In genomic region chr9:48525566-48525965, GRCm38 (mm10) we compare ENCODE assay signal across 11 mouse cellular contexts. TPM values are rescaled to one million over a fixed set of nuclear protein-coding genes. Genes with fewer than 3 reads are reported as not detected.
DNase-seq lines count a peak whose midpoint lies in the region; ATAC-seq lines count a peak whose summit lies in the region.
"Had no signal": no experiment of that assay in that cellular context is flagged by ENCODE, and none has a peak within 500 bp of the region (broad histone marks: within the 10 kb centered on the region; RNA-seq: fewer than 3 reads in every experiment).

No protein-coding gene starts in this region.

- DNase-seq in lung, postnatal 36 days, result peak; percentile 7
- no peak for DNase-seq in lung, postnatal 10 days
- peak; percentile 55 for DNase-seq in CD4-positive, CD25-positive, alpha-beta regulatory T cell, adult 2 months (ENCODE audit: low read depth, low spot score)
- DNase-seq in adrenal gland, postnatal 4 days (ENCODE audit: low spot score in 2 of 2), result no peak
- DNase-seq in right cerebral cortex, adult 18-20 months, result no peak
- DNase-seq: adrenal gland, adult 2 months; cerebellum, adult 18-20 months; kidney, adult 11 months; kidney, postnatal 14 days had no signal

- ATAC-seq in activated CD4-positive, CD25-positive, alpha-beta regulatory T cell, adult 4 months, result peak; percentile 25
- ATAC-seq in neutrophil, adult 5-6 weeks (ENCODE audit: extremely low read depth, insufficient number of reproducible peaks, low FRiP score, poor library complexity, severe bottlenecking), result peak; percentile 30; the same call in 1 of the 2 replicates

RNA-seq across cellular contexts. Expression of gene Gm5617, which starts 30.3 kb away (rescaled TPM):
- polyA plus RNA-seq in activated CD4-positive, CD25-positive, alpha-beta regulatory T cell, adult 4 months (2017; shearing (Covaris generic)), result 10 to 100 TPM; 25.2 to 29.1 TPM
- total RNA-seq in neutrophil, adult 5-6 weeks (2017), result 8.1 and 10.1 TPM in 2 replicates
- total RNA-seq in adrenal gland, postnatal 4 days (2021), result 10 to 100 TPM; 25.7 to 26.9 TPM

RNA-seq across cellular contexts. Expression of gene Rbm7, which starts 30.5 kb away (rescaled TPM):
- 100 to 1,000 TPM; 137 to 142 TPM for polyA plus RNA-seq in activated CD4-positive, CD25-positive, alpha-beta regulatory T cell, adult 4 months (2017; shearing (Covaris generic))
- 112 and 126 TPM in 2 replicates for total RNA-seq in neutrophil, adult 5-6 weeks (2017)
- total RNA-seq in adrenal gland, postnatal 4 days (2021), result 10 to 100 TPM; 72.9 to 85.9 TPM

RNA-seq across cellular contexts. Expression of gene Rexo2, which starts 45.1 kb away (rescaled TPM):
- 100 to 1,000 TPM; 228 to 261 TPM for polyA plus RNA-seq in activated CD4-positive, CD25-positive, alpha-beta regulatory T cell, adult 4 months (2017; shearing (Covaris generic))
- total RNA-seq in neutrophil, adult 5-6 weeks (2017), result 44.6 and 51.6 TPM in 2 replicates
- 10 to 100 TPM; 63.8 to 65.4 TPM for total RNA-seq in adrenal gland, postnatal 4 days (2021)

Comparison
In these comparisons a context has a peak if more than half of its experiments do, and no peak if none do; other contexts are left out.
1. DNase-seq: peak in lung, postnatal 36 days (single experiment) and CD4-positive, CD25-positive, alpha-beta regulatory T cell, adult 2 months (single experiment); none in lung, postnatal 10 days (single experiment), adrenal gland, postnatal 4 days (0 of 2) and right cerebral cortex, adult 18-20 months (single experiment).